In genomic region chr1:107365973-107366372, GRCm38 (mm10) we compare ENCODE assay signal across 26 mouse cellular contexts. TPM values are rescaled to one million over a fixed set of nuclear protein-coding genes. Genes with fewer than 3 reads are reported as not detected.
"Had no signal": no experiment of that assay in that cellular context is flagged by ENCODE, and none has a peak within 500 bp of the region (broad histone marks: within the 10 kb centered on the region; RNA-seq: fewer than 3 reads in every experiment).

No protein-coding gene starts in this region.

- H3K4me2 ChIP-seq: limb, embryonic 12.5 days; limb, embryonic 15.5 days; liver, embryonic 11.5 days; lung, embryonic 14.5 days; midbrain, embryonic 11.5 days; stomach, embryonic 15.5 days had no signal

- DNase-seq: kidney, postnatal 14 days; kidney, postnatal 4 days; left cerebral cortex, postnatal 4 days; liver, postnatal 0 days; lung, embryonic 14.5 days; midbrain, embryonic 14.5 days; right cerebral cortex, postnatal 25 days; spleen, adult 18-20 months; thymus, postnatal 25 days had no signal

- H3K4me3 ChIP-seq: limb, embryonic 12.5 days; limb, embryonic 15.5 days; stomach, embryonic 15.5 days had no signal

- H3K4me1 ChIP-seq: stomach, embryonic 15.5 days had no signal

- H3K36me3 ChIP-seq: limb, embryonic 12.5 days; limb, embryonic 15.5 days; stomach, embryonic 15.5 days had no signal

- H3K9me3 ChIP-seq: limb, embryonic 12.5 days; limb, embryonic 15.5 days; stomach, embryonic 15.5 days had no signal

- ATAC-seq: liver, postnatal 0 days; lung, postnatal 0 days had no signal

- H3K27me3 ChIP-seq: limb, embryonic 12.5 days; limb, embryonic 15.5 days; stomach, embryonic 15.5 days had no signal

- H3K9ac ChIP-seq: limb, embryonic 12.5 days; limb, embryonic 15.5 days; liver, embryonic 14.5 days; liver, postnatal 0 days; lung, embryonic 14.5 days; stomach, embryonic 15.5 days had no signal

- H3K27ac ChIP-seq: limb, embryonic 12.5 days; limb, embryonic 15.5 days; liver, embryonic 14.5 days; macrophage; stomach, embryonic 15.5 days had no signal

RNA-seq across cellular contexts. Expression of gene Serpinb11, which starts 5.0 kb away (rescaled TPM):
- total RNA-seq: layer of hippocampus, adult 18-20 months; layer of hippocampus, postnatal 14 days; left cerebral cortex, adult 8-10 months; left cerebral cortex, postnatal 14 days; left cerebral cortex, postnatal 4 days; megakaryocyte, adult 5-6 weeks; midbrain, postnatal 0 days had no signal
- polyA plus RNA-seq: kidney, embryonic 16.5 days; limb, embryonic 12.5 days; liver, embryonic 11.5 days; liver, embryonic 14.5 days; liver, postnatal 0 days; lung, embryonic 14.5 days; macrophage; midbrain, embryonic 11.5 days; midbrain, embryonic 14.5 days; midbrain, postnatal 0 days; neural tube, embryonic 11.5 days; neural tube, embryonic 14.5 days had no signal

RNA-seq across cellular contexts. Expression of gene Serpinb7, which starts 33.5 kb away (rescaled TPM):
- total RNA-seq: layer of hippocampus, postnatal 14 days; left cerebral cortex, adult 8-10 months; left cerebral cortex, postnatal 14 days; left cerebral cortex, postnatal 4 days; megakaryocyte, adult 5-6 weeks; midbrain, postnatal 0 days had no signal
- polyA plus RNA-seq: limb, embryonic 12.5 days; liver, embryonic 14.5 days; liver, postnatal 0 days; lung, embryonic 14.5 days; lung, postnatal 0 days; macrophage; midbrain, embryonic 11.5 days; midbrain, embryonic 14.5 days; midbrain, postnatal 0 days; neural tube, embryonic 11.5 days had no signal
